Mouse (Mus musculus) heart, postnatal 25 days (tissue): ENCODE measurements around the gene Hint2. TPM values are rescaled to one million over a fixed set of nuclear protein-coding genes. Genes with fewer than 3 reads are reported as not detected.

Source experiments
- DNase-seq: peaks from one replicate; pipeline ENCODE4 v3.0.0; 2022; ENCODE audit warnings: low spot score
- intact Hi-C: fragments of 180-260 bp; cut with DNase I; formaldehyde crosslinking; loops from one replicate; pipeline ENCODE4 v1.15.1; 2025
- total RNA-seq, 2 experiments: library from RNA; stranded (reverse); gene quantifications; 2 replicates each; pipeline ENCODE4 v1.2.3; 2021

The Hint2 gene
- total RNA-seq, 2 experiments from 2014 or later = 138 to 147 TPM

DNA sequence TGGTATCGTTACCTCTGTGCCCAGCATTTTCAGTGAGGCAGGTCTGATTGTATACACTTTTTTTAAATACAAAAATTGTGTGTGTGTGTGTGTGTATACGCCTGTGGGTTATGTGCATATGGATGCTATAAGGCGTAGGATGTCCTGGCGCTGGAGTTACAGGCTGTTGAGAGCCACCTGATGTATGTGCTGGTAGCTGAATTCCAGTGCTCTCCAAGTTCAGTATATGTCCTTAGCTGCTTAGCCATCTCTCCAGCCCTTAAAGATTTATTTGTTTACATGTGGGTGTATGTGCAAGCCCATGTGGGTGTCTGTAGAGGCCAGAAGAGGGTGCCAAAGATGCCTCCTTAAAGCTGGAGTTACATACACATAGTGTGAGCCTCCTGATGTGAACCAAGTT is 880 bp upstream of the Hint2 start:
- no peak for DNase-seq
- intact Hi-C loops = no loop called here

DNA sequence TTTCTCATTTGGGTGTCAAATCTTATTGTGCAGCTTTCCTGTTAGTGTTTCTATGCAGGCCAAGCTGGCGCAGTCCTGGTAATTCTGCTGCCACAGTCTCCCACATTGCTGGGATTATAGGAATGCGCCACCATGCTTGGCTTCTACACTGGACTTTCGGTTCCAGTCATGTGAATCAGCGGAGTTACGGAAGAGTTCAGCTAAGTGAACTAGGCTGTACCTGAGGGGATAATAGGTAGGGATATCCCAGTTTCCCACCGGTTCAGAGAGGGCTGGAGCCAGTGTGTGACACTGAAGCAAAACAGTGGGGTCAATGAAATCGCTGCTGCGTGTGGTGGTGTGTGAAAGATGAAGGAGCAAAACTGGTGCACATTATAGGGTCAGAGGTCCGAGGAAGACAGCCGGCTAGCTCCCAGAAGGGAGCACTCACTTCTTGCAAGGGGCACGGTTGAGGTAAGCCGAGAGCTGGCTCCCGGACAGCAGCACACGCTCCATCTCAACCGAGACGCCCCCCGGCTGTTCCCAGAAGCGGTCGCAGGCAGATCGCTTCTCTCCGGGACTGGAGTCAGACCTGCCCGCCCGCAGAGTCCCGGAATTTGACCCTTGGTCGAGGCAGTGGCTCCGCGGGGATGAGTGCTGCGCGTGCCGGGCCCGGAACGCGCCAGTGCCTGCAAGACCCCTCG is 469 bp downstream of the Hint2 start:
- intact Hi-C loops = loop anchor here (2.0 kb wide), 1 partner anchor 23 kb away; no protein-coding TSS in a partner anchor
- no peak for DNase-seq

- no peak for DNase-seq
Measured at GRCm38 (mm10) chr4:43653161-43654015, 2.9 kb downstream of the Hint2 start, which contains the start of gene Spag8. Gene Spag8, minus strand, starts transcription at chr4:43653594.

DNA sequence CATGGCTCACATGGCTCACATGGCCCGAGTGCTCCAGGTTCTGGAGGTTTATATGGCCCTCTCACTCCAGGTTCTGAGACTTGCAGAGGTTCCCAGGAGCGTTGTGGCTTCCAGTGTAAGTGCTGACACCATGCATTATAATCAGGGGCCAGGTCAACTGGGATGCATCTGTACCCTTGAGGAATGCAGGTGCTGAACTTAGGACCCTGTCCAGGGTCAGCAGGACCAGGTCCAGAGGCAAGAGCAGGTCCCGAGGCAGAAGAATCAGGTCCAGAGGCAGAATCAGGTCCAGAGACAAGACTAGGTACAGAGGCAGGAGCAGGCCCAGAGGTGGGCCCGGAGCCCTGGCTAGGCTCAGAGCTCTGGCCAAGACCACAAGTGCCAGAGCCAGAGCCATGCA is 3.5 kb downstream of the Hint2 start:
- intact Hi-C loops = no loop called here
- DNase-seq = no peak

More at GRCm38 (mm10) chr4:43653161-43654015, 2.9 kb downstream of the Hint2 start, which contains the start of gene Spag8:
- intact Hi-C loops = loop anchor here (2.0 kb wide), 1 partner anchor 21 kb away; no protein-coding TSS in a partner anchor

GRCm38 (mm10) chr4:43649783-43650182 is 6.5 kb downstream of the Hint2 start:
- DNase-seq = no peak
- intact Hi-C loops = no loop called here

DNA sequence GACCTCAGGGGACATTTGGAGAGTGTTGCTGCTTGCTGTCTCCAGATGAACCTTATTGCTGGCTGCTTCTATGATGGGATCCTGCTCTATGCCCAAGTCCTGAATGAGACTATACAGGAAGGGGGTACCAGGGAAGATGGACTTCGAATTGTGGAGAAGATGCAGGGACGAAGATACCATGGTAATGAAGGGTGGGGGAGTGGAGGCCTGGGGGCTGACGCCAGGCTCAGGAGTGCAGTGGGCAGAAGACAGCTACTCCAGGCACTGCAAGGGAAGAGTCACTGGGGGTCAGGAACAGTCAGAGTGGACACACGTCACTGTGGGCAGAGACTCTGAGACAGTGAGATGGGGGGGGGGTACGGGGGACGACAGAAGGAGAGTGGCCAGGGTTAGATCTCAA is 15.8 kb downstream of the Hint2 start:
- DNase-seq = no peak
- intact Hi-C loops = no loop called here

- intact Hi-C loops = no loop called here
- no peak for DNase-seq
Measured at GRCm38 (mm10) chr4:43640076-43640475, 16.2 kb downstream of the Hint2 start.

GRCm38 (mm10) chr4:43636751-43637150 is 19.5 kb downstream of the Hint2 start:
- no peak for DNase-seq
- intact Hi-C loops = no loop called here

GRCm38 (mm10) chr4:43634621-43635374 is 21.5 kb downstream of the Hint2 start:
- intact Hi-C loops = loop anchor here (5.0 kb wide), 1 partner anchor 57 kb away; the partner anchor contains the start of genes Gba2 and Rgp1
- no peak for DNase-seq

- intact Hi-C loops = loop anchor here (2.0 to 5.0 kb wide), 2 partner anchors 21 to 56 kb away; partner anchors contain the start of genes Gba2 and Rgp1
- DNase-seq = no peak
Measured at GRCm38 (mm10) chr4:43633736-43634135, 22.5 kb downstream of the Hint2 start.

GRCm38 (mm10) chr4:43633296-43633695 is 23.0 kb downstream of the Hint2 start:
- DNase-seq = no peak
- intact Hi-C loops = loop anchor here (2.0 to 5.0 kb wide), 2 partner anchors 22 to 56 kb away; partner anchors contain the start of genes Gba2 and Rgp1

DNA sequence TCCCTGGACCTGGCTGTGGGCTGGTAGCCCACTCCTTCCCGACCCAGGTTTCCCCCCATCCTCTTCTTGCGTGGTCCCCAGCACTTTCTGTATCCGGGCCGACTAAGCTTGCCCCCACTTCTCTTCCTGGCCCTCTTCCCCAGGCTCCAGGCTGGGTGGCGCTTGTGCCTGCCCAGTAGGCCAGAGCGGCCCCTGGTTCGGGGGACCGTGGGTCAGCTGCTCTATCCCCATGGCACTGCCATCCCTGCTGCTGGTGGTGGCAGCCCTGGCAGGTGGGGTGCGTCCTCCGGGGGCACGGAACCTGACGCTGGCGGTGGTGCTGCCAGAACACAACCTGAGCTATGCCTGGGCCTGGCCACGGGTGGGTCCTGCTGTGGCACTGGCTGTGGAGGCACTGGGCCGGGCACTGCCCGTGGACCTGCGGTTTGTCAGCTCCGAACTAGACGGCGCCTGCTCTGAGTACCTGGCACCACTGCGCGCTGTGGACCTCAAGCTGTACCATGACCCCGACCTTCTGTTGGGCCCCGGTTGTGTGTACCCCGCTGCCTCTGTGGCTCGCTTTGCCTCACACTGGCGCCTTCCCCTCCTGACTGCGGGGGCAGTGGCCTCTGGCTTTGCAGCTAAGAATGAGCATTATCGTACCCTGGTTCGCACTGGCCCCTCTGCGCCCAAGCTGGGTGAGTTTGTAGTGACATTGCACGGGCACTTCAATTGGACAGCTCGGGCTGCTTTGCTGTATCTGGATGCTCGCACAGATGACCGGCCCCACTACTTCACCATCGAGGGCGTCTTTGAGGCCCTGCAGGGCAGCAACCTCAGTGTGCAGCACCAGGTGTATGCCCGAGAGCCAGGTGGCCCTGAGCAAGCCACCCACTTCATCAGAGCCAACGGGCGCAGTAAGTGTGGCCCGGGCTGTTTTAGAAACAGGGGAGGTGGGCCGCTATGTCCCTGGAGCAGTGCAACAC is 24.0 kb downstream of the Hint2 start:
- intact Hi-C loops = loop anchor here (2.0 to 5.0 kb wide), 3 partner anchors 23 to 55 kb away; partner anchors contain the start of genes Gba2 and Rgp1
- DNase-seq = no peak

- intact Hi-C loops = loop anchor here (2.0 to 5.0 kb wide), 2 partner anchors 36 to 54 kb away; partner anchors contain the start of genes Gba2 and Rgp1
- DNase-seq = peak; percentile 40
Measured at GRCm38 (mm10) chr4:43631046-43631955, 25.0 kb downstream of the Hint2 start, which contains the start of gene Npr2. Gene Npr2, plus strand, starts transcription at chr4:43631935.

DNA sequence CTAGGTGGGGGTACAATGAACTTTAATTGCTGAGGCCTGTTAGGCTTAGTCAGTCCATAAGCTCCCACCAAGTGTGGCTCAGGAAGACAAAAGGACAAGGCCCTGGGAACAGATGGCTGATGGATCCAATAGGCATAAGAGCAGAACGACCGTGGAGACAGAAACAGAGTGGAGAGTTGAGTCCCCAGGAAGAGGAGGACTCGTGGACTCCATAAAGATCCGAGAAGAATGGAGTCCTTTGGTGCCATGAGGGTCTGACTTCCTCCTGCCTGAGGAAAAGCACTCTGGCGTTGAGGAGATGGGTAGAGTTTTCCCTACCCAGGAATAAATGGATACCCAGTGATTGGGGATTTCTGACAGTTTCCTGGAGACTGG is 25.6 kb downstream of the Hint2 start:
- DNase-seq = no peak
- intact Hi-C loops = loop anchor here (1.0 to 5.0 kb wide), 3 partner anchors 36 to 81 kb away; partner anchors contain the start of genes Gba2 and Rgp1

GRCm38 (mm10) chr4:43630030-43630581 is 26.2 kb downstream of the Hint2 start:
- peak; percentile 62 for DNase-seq
- intact Hi-C loops = loop anchor here (1.0 to 5.0 kb wide), 3 partner anchors 37 to 81 kb away; partner anchors contain the start of genes Gba2 and Rgp1

- intact Hi-C loops = loop anchor here (5.0 kb wide), 1 partner anchor 233 kb away; no protein-coding TSS in a partner anchor
- DNase-seq = no peak
Measured at GRCm38 (mm10) chr4:43629106-43629817, 27.0 kb downstream of the Hint2 start.
